Mouse (Mus musculus) common myeloid progenitor, adult 5-6 weeks (primary cell): ENCODE measurements at regions not wholly inside any gene's neighbourhood (a gene's known extent, or its start where the extent isn't known, plus 50 kb on each side); places are given as distances from the start of the nearest gene placed in this dataset.
A peak's percentile ranks its signal among the peaks of the same experiment; 100 is the strongest.

Experiments
- ATAC-seq: replicated peaks from 2 replicates; pipeline ENCODE4 v1.8.0; 2016; ENCODE audit warnings: low read depth, mild to moderate bottlenecking, moderate TSS enrichment, inconsistent platforms; ENCODE audit not compliant: poor library complexity, severe bottlenecking

GRCm38 (mm10) chr5:39181616-39182402, 305.2 kb upstream of the Clnk start:
- no peak for ATAC-seq

- no peak for ATAC-seq
These were observed 304.4 kb upstream of the Clnk start for GRCm38 (mm10) chr5:39181028-39181427.

DNA sequence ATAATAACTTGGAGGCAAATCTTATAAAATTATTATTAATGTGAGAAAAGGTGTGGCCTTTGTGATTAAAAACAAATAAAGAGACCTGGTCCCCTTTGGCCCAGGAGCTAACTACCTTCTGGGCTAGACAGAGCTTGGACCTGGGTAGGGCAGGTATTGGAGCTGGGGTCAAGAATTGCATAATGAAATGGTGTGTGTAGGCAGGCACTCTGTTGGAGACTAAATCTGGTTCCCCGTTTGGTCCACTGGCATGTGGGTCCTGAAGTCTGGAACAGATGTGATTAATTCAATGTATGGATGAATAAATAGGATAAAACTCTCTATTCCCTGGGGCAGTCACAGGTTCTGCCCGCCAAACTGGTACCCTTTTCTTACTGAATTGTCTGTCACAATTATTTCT, 301.3 kb upstream of the Clnk start:
- ATAC-seq, result no peak

DNA sequence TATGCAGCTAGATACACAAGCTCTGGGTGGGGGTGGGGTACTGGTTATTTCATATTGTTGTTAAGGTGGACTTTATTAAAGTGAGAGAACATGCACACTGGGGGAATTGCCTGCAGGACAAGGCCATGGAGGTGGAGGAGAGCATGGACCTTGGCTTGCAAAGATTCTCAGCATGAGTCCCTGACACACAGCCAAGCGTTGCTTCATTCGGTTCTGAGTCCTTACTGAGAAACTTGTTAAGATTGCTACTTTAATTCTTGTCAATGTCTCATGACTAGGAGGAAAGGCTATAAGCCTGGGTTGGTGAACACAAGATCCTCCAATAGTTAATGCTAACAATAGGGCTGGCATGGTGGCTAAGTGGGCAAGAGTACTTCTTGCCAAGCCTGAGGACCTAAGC, 300.3 kb upstream of the Clnk start:
- ATAC-seq, result no peak

- no peak for ATAC-seq
These were observed 296.9 kb upstream of the Clnk start for GRCm38 (mm10) chr5:39173491-39173890.

DNA sequence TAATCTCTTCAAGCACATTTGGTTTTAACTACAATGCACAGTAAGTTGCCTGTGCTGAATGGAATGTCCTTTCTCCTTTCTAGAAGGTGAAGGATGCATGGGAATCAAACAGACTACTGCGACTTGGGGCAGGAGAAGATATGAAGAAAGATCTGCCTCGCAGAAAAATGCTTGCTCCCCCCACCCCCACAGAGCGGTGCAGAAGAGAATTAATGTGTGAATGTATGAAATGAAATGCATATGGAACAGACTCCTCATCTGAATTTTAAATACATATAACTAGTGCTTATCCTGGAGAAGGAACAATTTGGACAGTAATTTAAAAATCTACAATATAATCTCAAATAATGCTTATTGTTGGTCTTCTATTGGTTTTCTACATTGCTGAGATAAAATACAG, 283.0 kb upstream of the Clnk start:
- ATAC-seq, result no peak

- peak; percentile 52 for ATAC-seq
These were observed 279.2 kb upstream of the Clnk start for GRCm38 (mm10) chr5:39155763-39156162.

DNA sequence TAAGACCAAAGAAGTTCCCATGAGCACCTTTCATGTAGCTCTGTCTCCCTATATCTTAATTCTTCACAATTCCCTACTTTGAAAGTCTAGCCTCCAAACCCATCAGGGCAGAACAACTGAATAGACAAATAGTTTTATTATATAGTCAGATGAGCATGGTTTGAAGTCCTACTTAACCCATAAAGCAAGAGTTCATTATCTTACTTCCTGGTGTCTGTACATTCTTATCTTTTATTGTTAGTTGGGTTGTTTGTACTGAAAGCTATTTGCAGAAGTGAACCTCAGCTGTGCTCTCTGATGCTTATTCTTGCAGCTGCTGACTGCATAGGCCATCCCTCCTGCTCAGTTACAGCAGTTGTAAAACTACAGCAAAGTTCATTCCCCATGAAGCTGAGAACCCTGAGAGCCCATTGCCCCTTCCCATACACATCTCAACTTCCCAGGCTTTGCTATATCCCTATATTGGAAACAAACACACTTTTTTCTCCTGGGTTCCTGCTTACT, 276.7 kb upstream of the Clnk start:
- no peak for ATAC-seq

GRCm38 (mm10) chr5:39151917-39152316, 275.3 kb upstream of the Clnk start:
- ATAC-seq, result no peak

DNA sequence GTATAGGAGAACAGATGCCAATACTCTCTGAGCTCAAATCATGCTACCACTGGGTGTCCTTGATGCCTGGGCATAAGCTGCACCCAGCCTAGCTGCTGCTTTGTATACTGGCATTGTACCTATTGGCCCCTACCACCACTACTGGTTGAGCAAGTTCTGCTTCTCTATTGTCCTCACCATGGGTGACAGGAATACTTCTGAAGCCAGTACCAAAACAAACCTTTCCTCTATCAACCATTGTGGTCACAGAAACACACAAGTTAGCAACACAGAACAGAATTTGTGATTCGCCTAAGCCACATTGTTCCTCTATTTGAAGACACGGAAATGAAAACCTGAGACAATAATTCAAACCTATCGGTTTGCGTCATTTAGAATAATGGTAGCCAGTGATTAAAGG, 274.3 kb upstream of the Clnk start:
- ATAC-seq, result peak; percentile 72

- no peak for ATAC-seq
These were observed 269.0 kb upstream of the Clnk start for GRCm38 (mm10) chr5:39145658-39146057.

DNA sequence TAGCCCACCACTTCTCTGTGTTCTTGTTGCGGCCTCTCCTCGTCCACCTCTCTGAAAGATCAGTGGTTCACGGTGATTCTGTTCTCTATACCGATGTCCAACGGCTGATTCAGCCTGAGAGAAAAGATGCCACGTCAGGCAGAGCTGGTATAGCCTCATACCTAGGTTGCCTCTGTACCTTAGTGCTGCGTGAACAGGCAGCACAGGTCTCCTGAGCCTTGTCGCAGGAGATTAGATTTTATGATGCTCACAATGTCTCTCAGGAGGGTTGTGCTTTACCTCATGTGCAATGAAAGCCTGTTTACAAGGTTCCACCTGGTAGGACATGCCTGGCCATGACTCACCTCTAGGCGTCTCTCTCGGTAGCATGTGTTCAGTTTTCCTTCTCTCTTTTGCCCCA, 267.6 kb upstream of the Clnk start:
- no peak for ATAC-seq

GRCm38 (mm10) chr5:39143648-39144047, 267.0 kb upstream of the Clnk start:
- ATAC-seq, result no peak

- no peak for ATAC-seq
These were observed 261.8 kb upstream of the Clnk start for GRCm38 (mm10) chr5:39138375-39138774.

DNA sequence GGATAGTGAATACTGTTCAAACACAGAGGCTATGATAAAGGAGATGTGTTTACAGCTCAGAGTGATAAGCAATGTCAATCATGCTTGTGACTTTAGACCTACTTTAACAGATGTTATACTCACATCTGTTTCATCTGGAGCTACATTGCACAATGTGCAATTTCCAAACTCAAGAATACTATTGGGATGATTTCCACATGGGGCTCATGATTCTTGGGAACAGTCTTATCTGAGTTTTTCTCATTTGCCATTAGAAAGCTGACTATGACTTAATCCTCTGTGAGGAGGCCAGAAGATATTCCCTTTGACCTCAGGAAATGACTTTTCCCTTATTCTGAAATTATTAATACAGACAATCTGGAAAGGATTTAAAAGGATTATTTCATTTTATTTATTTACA, 252.3 kb upstream of the Clnk start:
- no peak for ATAC-seq

GRCm38 (mm10) chr5:39126833-39127232, 250.2 kb upstream of the Clnk start:
- ATAC-seq, result no peak

DNA sequence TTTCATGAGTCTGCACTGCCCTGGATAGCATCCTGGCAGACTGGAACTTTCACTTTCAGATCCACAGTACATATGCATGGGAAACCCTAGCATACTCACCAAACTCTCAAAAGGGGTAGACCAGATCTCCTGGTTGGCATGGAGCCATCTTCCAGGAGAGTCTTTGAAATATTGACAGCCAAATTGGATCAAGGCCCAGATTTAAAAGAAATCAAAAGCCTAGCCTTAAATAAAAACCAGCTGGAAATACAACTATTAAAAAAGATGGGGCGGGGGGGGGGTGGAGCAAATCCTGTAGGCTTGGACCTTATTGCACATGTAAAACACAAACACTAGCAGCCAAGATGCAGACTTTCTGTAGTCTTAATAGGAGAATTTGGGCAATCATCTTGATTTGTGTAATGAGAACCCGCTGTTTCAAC, 249.7 kb upstream of the Clnk start:
- ATAC-seq, result no peak

DNA sequence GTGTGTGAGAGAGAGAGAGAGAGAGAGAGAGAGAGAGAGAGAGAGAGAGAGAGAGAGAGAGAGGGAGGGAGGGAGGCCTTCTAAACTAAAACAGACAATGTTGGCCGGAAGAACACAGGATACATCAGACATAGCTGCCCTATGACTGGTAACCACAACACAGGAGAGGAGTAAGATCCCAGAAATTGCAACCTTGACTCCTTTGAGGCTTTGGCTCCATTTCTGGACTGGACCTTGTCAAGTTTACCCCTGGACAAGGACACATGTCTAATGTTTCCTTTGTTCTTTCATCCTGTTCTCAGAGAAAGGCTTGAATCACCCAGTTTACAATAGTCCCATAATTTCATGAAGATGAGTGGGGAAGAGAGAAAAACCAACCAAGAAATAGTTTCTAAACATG, 233.7 kb upstream of the Clnk start:
- no peak for ATAC-seq

DNA sequence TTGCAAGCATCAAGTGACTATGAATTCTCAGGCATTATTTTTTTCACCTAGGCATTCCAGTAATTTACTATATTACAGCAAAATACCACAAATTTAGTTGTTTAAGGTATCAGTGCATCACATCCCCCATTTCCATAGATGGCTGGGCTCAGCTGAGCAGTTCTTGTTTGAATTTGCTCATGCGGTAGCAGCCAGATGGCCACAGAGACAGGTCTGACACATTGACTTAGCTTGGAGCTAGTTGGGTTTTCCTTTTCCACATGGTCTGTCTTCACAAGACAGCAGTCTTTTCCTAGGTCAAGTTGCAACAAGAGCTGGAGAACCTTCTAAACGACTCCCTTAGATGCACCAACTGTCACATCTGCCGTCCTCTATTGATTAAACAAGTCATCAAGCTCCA, 232.9 kb upstream of the Clnk start:
- no peak for ATAC-seq

GRCm38 (mm10) chr5:39099113-39099512, 222.5 kb upstream of the Clnk start:
- ATAC-seq, result peak; percentile 60

GRCm38 (mm10) chr5:39094875-39095274, 218.3 kb upstream of the Clnk start:
- no peak for ATAC-seq

GRCm38 (mm10) chr5:39076555-39077178, 200.1 kb upstream of the Clnk start:
- ATAC-seq, result no peak
